Mouse (Mus musculus): ENCODE measurements around the gene Nrxn2.

Gene Nrxn2

GRCm38 (mm10) chr19:6566450-6566849 lies 147.9 kb downstream of the Nrxn2 start:
- DNase-seq (ENCODE audit: extremely low spot score, low read depth, low spot score): no peak

- no peak for DNase-seq (ENCODE audit: extremely low spot score, low read depth, low spot score)
Measured at GRCm38 (mm10) chr19:6569021-6569420, 150.5 kb downstream of the Nrxn2 start.

DNA sequence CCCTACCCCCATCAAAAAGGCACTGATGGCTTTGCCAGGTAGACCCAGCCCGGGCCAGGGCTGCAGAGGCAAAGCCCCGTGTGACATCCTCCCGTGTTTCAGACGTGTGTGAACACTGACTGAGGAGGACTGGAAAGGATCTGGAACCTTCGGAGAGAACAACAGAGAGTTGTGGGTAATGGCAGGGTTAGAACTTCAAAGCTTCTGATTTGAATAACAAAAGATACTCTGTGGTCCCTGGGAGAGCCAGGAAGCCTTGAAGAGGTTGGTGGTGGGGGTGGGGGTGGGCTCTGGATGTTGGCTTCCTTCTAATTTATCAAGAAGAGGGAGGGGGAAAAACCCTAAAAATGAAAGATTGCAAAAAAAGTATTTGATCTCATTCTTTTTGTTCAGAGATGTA lies 151.0 kb downstream of the Nrxn2 start:
- no peak for DNase-seq (ENCODE audit: extremely low spot score, low read depth, low spot score)

DNA sequence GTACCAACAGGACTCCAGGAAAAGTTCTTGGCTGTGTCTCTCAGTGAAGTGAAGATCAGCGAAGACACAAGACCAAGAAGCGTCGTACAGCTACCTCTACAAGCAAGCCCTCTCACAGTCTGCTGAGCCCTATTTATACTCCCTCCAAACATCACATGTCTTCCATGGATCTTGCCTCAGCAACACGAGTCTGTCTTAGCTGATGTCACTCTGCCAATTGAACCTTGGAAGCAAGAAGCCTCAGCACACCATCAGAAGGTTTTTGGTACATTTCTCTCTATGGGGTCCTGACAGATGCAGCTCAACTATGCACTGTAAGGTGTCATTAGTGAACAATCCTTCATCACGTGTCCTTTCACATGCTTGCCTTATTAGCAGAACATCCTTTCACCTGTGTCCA lies 152.9 kb downstream of the Nrxn2 start:
- no peak for DNase-seq (ENCODE audit: extremely low spot score, low read depth, low spot score)

- no peak for DNase-seq (ENCODE audit: extremely low spot score, low read depth, low spot score)
Measured at GRCm38 (mm10) chr19:6572001-6572400, 153.5 kb downstream of the Nrxn2 start.

All from hindlimb bud, embryonic 11.5 days (tissue).